Mouse (Mus musculus): ENCODE measurements around the gene Sirt7.

GRCm38 (mm10) chr11:120625152-120625775 lies at the start of gene Sirt7:
- TF ChIP-seq POLR2A (IDR thresholded peaks at IDR 0.05; ENCODE audit: low read depth, low read length) (no peak), MAX (IDR thresholded peaks at IDR 0.05; ENCODE audit: low read length) (no peak), MEF2A (IDR thresholded peaks at IDR 0.05; ENCODE audit: borderline replicate concordance, low read depth, low read length) (no peak), USF2 (conservative IDR thresholded peaks at IDR 0.05; ENCODE audit: low read depth, low read length) (no peak), CTCF (conservative IDR thresholded peaks at IDR 0.05 in 1 of 2, IDR thresholded peaks at IDR 0.05 in 1 of 2; ENCODE audit: low read depth in 2 of 2, low read length in 2 of 2) (no peak), E2F4 (IDR thresholded peaks at IDR 0.05; ENCODE audit: insufficient replicate concordance, low read depth, low read length) (no peak), SMC3 (IDR thresholded peaks at IDR 0.05; ENCODE audit: low read depth, low read length) (no peak), ZNF384 (IDR thresholded peaks at IDR 0.05; ENCODE audit: low read depth, low read length) (no peak), CHD2 (IDR thresholded peaks at IDR 0.05; ENCODE audit: low read length) (no peak), EP300 (IDR thresholded peaks at IDR 0.05; ENCODE audit: low read length) (no peak)

Data from CH12.LX (cell line).